Mouse (Mus musculus): Measurements from ENCODE around the gene Nrg3. TPM values are rescaled to one million over a fixed set of nuclear protein-coding genes. Genes with fewer than 3 reads are reported as not detected.

Nrg3 gene
- total and polyA plus RNA-seq, 3 experiments, result not detected

- no peaks in the 10 kb centered on the region for H3K27me3 ChIP-seq (ENCODE audit: control insufficient read depth in 1 of 2, insufficient read depth in 2 of 2, low read length in 2 of 2)
- no peak for DNase-seq (ENCODE audit: low read depth, low spot score)
- no peaks in the 10 kb centered on the region for H3K36me3 ChIP-seq (ENCODE audit: control insufficient read depth in 1 of 2, insufficient read depth in 2 of 2, low read length in 2 of 2)
- H3K9me3 ChIP-seq (replicated peaks; ENCODE audit: insufficient read depth, low read length), result no peaks in the 10 kb centered on the region
- no peak for TF ChIP-seq USF2 (IDR thresholded peaks at IDR 0.05; ENCODE audit: borderline replicate concordance in 1 of 2, insufficient read depth in 1 of 2, low read depth in 1 of 2, low read length in 2 of 2)
- no peak for TF ChIP-seq MAZ (IDR thresholded peaks at IDR 0.05; ENCODE audit: low read depth, low read length)
- no peak for TF ChIP-seq MAX (IDR thresholded peaks at IDR 0.05; ENCODE audit: low read length)
- no peak for TF ChIP-seq ZMIZ1 (IDR thresholded peaks at IDR 0.05; ENCODE audit: low read depth, low read length)
- no peak for TF ChIP-seq JUND (IDR thresholded peaks at IDR 0.05; ENCODE audit: low read depth, low read length)
- TF ChIP-seq UBTF (IDR thresholded peaks at IDR 0.05; ENCODE audit: borderline replicate concordance, insufficient read depth, low read depth, low read length), result no peak
- no peak for TF ChIP-seq GABPA (IDR thresholded peaks at IDR 0.05; ENCODE audit: low read depth, low read length)
- TF ChIP-seq NRF1 (IDR thresholded peaks at IDR 0.05; ENCODE audit: insufficient read depth, low read depth, low read length, poor library complexity, severe bottlenecking), result no peak
- no peak overlapping the region for H3K27ac ChIP-seq (ENCODE audit: control insufficient read depth, low read depth, low read length)
- H3K4me3 ChIP-seq (ENCODE audit: control insufficient read depth in 1 of 2, insufficient read depth in 1 of 2, low read depth in 2 of 2, low read length in 2 of 2), result no peak overlapping the region
- no peaks in the 10 kb centered on the region for H3K4me1 ChIP-seq (ENCODE audit: control insufficient read depth in 1 of 2, insufficient read depth in 2 of 2, low read length in 2 of 2)
- H3K9ac ChIP-seq (ENCODE audit: control insufficient read depth, low read depth, low read length, poor library complexity, severe bottlenecking), result no peak overlapping the region
- no peaks in the 10 kb centered on the region for H3K79me2 ChIP-seq (ENCODE audit: control insufficient read depth, insufficient read depth, low read length, poor library complexity)
Observed at GRCm38 (mm10) chr14:38923652-38924051, 549.2 kb downstream of the Nrg3 start.

- TF ChIP-seq TCF12 (IDR thresholded peaks at IDR 0.05; ENCODE audit: low read depth, low read length), result no peak
- TF ChIP-seq POLR2AphosphoS2 (IDR thresholded peaks at IDR 0.05; ENCODE audit: low read length), result no peak
- TF ChIP-seq MXI1 (IDR thresholded peaks at IDR 0.05; ENCODE audit: low read depth, low read length), result no peak
- no peak for TF ChIP-seq MEF2A (IDR thresholded peaks at IDR 0.05; ENCODE audit: extremely low read depth, insufficient replicate concordance, low read depth, low read length, poor library complexity, severe bottlenecking)
- no peak for TF ChIP-seq CHD1 (IDR thresholded peaks at IDR 0.05; ENCODE audit: low read depth, low read length)
- TF ChIP-seq POLR2AphosphoS5 (IDR thresholded peaks at IDR 0.05; ENCODE audit: borderline replicate concordance, low read depth, low read length), result no peak
- TF ChIP-seq ZNF384 (IDR thresholded peaks at IDR 0.05; ENCODE audit: low read depth, low read length), result no peak
- TF ChIP-seq POLR2A (IDR thresholded peaks at IDR 0.05; ENCODE audit: control insufficient read depth in 1 of 2, insufficient read depth in 1 of 2, low read depth in 1 of 2, low read length in 2 of 2, poor library complexity in 1 of 2), result no peak
- no peak for TF ChIP-seq TBP (IDR thresholded peaks at IDR 0.05; ENCODE audit: low read depth, low read length)
- TF ChIP-seq MAX (IDR thresholded peaks at IDR 0.05; ENCODE audit: low read length), result no peak
- no peak for TF ChIP-seq EP300 (IDR thresholded peaks at IDR 0.05; ENCODE audit: low read depth in 1 of 2, low read length in 2 of 2)
- TF ChIP-seq USF1 (IDR thresholded peaks at IDR 0.05; ENCODE audit: low read depth, low read length), result no peak
- no peak for TF ChIP-seq ZKSCAN1 (IDR thresholded peaks at IDR 0.05; ENCODE audit: low read depth, low read length)
- no peak for TF ChIP-seq UBTF (IDR thresholded peaks at IDR 0.05; ENCODE audit: borderline replicate concordance, insufficient read depth, low read depth, low read length)
- TF ChIP-seq GABPA (IDR thresholded peaks at IDR 0.05; ENCODE audit: low read depth, low read length), result no peak
- no peaks in the 10 kb centered on the region for H3K36me3 ChIP-seq (ENCODE audit: control insufficient read depth in 1 of 2, insufficient read depth in 2 of 2, low read length in 2 of 2)
- no peak for DNase-seq (ENCODE audit: low read depth, low spot score)
- no peaks in the 10 kb centered on the region for H3K27me3 ChIP-seq (ENCODE audit: control insufficient read depth in 1 of 2, insufficient read depth in 2 of 2, low read length in 2 of 2)
- no peaks in the 10 kb centered on the region for H3K79me2 ChIP-seq (ENCODE audit: control insufficient read depth, insufficient read depth, low read length, poor library complexity)
- H3K27ac ChIP-seq (ENCODE audit: control insufficient read depth, low read depth, low read length), result no peak overlapping the region
- no peak overlapping the region for H3K4me3 ChIP-seq (ENCODE audit: control insufficient read depth in 1 of 2, insufficient read depth in 1 of 2, low read depth in 2 of 2, low read length in 2 of 2)
- no peaks in the 10 kb centered on the region for H3K9me3 ChIP-seq (replicated peaks; ENCODE audit: insufficient read depth, low read length)
- no peaks in the 10 kb centered on the region for H3K4me1 ChIP-seq (ENCODE audit: control insufficient read depth in 1 of 2, insufficient read depth in 2 of 2, low read length in 2 of 2)
- H3K9ac ChIP-seq (ENCODE audit: control insufficient read depth, low read depth, low read length, poor library complexity, severe bottlenecking), result no peak overlapping the region
Observed at GRCm38 (mm10) chr14:38920800-38921199, 552.1 kb downstream of the Nrg3 start.

Measured in MEL (cell line).